Mouse (Mus musculus) lung, postnatal 0 days (tissue): Measurements from ENCODE around the gene Ppp1r15a.

Source experiments
- CTCF ChIP-seq: IDR thresholded peaks from 2 replicates; pipeline ENCODE4 v1.5.1; 2016; ENCODE audit warnings: antibody characterized with exemption, mild to moderate bottlenecking
- EP300 ChIP-seq: IDR thresholded peaks from 2 replicates; pipeline ENCODE4 v1.6.1; 2016; ENCODE audit warnings: antibody characterized with exemption, mild to moderate bottlenecking, control low read depth

- TF ChIP-seq CTCF: no peak
- TF ChIP-seq EP300: no peak
These were observed 50.6 kb downstream of the Ppp1r15a start for GRCm38 (mm10) chr7:45475291-45475969.
